Mouse (Mus musculus): ENCODE results near the gene Ttc7b. TPM values are rescaled to one million over a fixed set of nuclear protein-coding genes. Genes with fewer than 3 reads are reported as not detected.

Gene Ttc7b
- polyA plus RNA-seq, 1 experiment from 2014 or later = 7.3 TPM

DNA sequence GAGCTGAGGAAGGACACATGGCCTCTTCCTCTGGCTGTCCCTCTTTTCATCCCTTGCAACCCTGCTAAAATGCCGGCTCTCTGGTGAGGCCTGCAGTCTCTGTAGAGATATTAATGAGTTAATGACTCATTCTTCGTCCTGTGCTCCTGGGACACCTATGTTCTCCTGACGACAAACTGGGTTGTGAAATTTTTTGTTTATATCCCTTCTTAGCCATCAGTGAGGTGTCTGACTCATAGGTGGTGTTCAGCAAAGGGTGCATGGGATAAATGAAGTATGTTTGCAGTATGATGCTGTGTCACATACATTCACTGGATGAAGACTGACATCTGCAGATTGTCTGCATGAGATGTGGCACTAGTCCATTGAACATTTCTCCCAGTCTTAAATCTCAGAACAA lies 262.8 kb downstream of the Ttc7b start:
- Histone ChIP-seq H3K36me3 (no peaks in the 10 kb centered on the region), H3K4me1 (replicated peaks) (0 out of 2 replicates have a peak, but pooled peaks cover 6% of the 10 kb centered on the region), H3K27me3 (no peaks in the 10 kb centered on the region), H3K27ac (no peak overlapping the region), H3K9ac (no peak overlapping the region), H3K9me3 (no peaks in the 10 kb centered on the region), H3K4me2 (no peak overlapping the region), H3K4me3 (no peak overlapping the region)
- no peak for ATAC-seq (ENCODE audit: low FRiP score)
- 63% methylated on average over 3 of the region's 3 CpGs for WGBS

DNA sequence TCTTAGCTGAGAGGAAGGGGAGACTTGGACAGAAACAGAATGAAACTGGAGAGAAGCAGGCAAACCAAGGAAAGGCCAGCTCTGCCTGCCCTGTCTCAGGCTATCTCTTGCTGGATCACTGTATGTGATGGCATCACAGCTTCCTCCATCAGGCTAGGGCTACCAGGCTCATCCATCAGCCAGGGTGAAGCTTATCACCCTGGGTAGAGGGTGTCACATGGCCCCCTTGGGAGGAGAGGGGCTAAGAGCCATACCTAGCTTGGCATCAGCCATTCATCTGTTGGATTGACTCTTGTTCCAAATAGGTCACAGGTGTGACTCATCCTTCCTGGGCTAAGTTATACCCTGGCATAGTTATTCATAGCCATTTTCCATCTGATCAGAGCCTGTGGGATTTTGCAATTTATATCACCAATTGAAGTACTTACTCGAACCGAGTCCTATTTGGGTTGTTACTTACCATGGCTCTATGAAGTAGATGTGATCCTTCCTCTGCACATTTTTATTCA lies 265.1 kb downstream of the Ttc7b start:
- no peak for ATAC-seq (ENCODE audit: low FRiP score)
- H3K27me3 ChIP-seq = no peaks in the 10 kb centered on the region
- no peak overlapping the region for H3K9ac ChIP-seq
- no peaks in the 10 kb centered on the region for H3K36me3 ChIP-seq
- 0 out of 2 replicates have a peak, but pooled peaks cover 6% of the 10 kb centered on the region for H3K4me1 ChIP-seq (replicated peaks)
- WGBS = 88% methylated on average over 2 of the region's 2 CpGs
- no peaks in the 10 kb centered on the region for H3K9me3 ChIP-seq
- no peak overlapping the region for H3K4me3 ChIP-seq
- H3K4me2 ChIP-seq = no peak overlapping the region
- no peak overlapping the region for H3K27ac ChIP-seq

DNA sequence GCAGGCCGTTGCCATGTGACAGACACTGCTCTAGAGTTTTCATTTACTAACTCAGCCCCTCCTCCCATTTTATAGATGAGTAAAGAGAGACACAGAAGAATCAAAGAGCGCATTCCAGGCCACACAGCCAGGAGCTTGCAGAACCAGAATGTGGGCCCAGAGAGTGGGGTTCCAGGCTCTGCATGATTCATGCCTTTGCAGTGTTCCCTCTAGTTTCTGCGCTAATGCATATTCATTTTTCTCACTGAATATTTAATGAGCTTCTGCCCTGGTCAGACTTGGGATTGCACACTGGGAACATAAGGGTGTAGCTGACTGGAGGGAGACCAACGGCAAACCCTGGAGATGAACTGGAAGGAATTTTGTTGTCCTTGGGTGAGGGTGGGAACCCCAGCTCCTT lies 266.2 kb downstream of the Ttc7b start:
- H3K4me2 ChIP-seq = no peak overlapping the region
- no peak overlapping the region for H3K9ac ChIP-seq
- no peaks in the 10 kb centered on the region for H3K36me3 ChIP-seq
- no peaks in the 10 kb centered on the region for H3K27me3 ChIP-seq
- ATAC-seq (ENCODE audit: low FRiP score) = no peak
- H3K4me1 ChIP-seq (replicated peaks) = 0 out of 2 replicates have a peak, but pooled peaks cover 6% of the 10 kb centered on the region
- no peak overlapping the region for H3K27ac ChIP-seq
- no peak overlapping the region for H3K4me3 ChIP-seq
- H3K9me3 ChIP-seq = no peaks in the 10 kb centered on the region
- WGBS = 73% methylated on average over 4 of the region's 4 CpGs

Other genes starting within 250 kb of the Ttc7b start
- 5.3 and 7.1 TPM in 2 replicates for gene Rps6ka5, start 206.2 kb upstream of the Ttc7b start, polyA plus RNA-seq (2015; fragmentation: Nextera tagmentation; extraction: Ambion mirVana)